Mouse (Mus musculus): ENCODE results near the gene Fgfr2.

DNA sequence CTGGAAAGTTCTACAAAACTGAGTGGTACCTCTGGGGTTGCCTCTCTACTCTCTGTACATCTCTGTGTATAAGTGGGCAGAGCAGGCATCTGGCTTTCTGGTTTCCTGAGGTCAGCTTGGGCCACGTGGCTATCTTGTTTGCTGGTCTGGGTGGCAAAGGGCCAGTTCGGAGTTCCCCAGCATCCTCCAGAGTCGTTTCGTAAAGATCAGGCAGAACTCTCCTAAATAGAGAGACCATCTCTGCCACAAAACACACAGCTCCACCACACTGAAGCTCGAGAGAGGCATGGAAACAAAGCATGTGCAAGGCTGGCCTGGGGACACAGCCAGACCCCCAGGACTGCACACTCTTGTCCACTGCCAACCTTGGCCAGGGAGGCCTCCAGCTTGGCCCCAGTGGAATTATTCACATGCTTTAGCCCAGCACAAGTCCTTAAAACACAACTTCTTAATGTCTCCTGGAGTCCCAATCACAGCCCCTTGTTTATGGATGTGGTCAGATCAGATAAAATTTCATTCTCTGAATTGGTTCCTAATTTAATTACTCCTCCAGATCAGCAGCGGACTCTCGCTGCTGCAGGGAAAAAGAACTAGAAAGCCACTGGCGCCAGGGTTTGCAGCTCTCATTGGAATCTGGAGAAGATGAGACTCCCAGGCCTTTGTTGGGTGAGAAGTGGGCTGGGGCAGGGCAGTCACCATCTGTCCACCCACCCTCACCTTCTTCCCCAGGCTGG lies 820.5 kb downstream of the Fgfr2 start:
- no peak for TF ChIP-seq MAX (IDR thresholded peaks at IDR 0.05; ENCODE audit: low read depth)
- no peak for TF ChIP-seq POLR2A (IDR thresholded peaks at IDR 0.05; ENCODE audit: insufficient read length, low read depth)
